Mouse (Mus musculus) neutrophil, adult 5-6 weeks (primary cell): ENCODE measurements around the gene Olfr134. TPM values are rescaled to one million over a fixed set of nuclear protein-coding genes. Genes with fewer than 3 reads are reported as not detected.
"Not testable (repeated sequence)": the region's sequence is repeated elsewhere in the genome, so short reads cannot be mapped to it uniquely, and the experiment has no call there.

Experiments
- ATAC-seq: fragments of 151-379, 151-347 bp; 2 replicates; pipeline ENCODE4 v1.8.0; 2017; ENCODE audit warnings: mild to moderate bottlenecking, moderate TSS enrichment; ENCODE audit not compliant: insufficient number of reproducible peaks, poor library complexity, low FRiP score, severe bottlenecking; ENCODE audit errors: extremely low read depth
- total RNA-seq: library from RNA; stranded (forward); fragments of 200-1000 nt; gene quantifications from 2 replicates; pipeline ENCODE4 v1.2.3, GENCODE M21; 2017

The Olfr134 gene
- not detected in 2 replicates for total RNA-seq

GRCm38 (mm10) chr17:38171088-38171487 lies at the start of gene Olfr134:
Gene Olfr134, plus strand, starts transcription at chr17:38171388.
- no peak for ATAC-seq

- not testable (repeated sequence) for ATAC-seq
Measured at GRCm38 (mm10) chr17:38124199-38124598, 47.0 kb upstream of the Olfr134 start.

- ATAC-seq = not testable (repeated sequence)
Measured at GRCm38 (mm10) chr17:38125371-38125770, 45.8 kb upstream of the Olfr134 start.

GRCm38 (mm10) chr17:38134426-38134825 lies 36.8 kb upstream of the Olfr134 start, which contains the start of gene Olfr132:
Gene Olfr132, minus strand, starts transcription at chr17:38134526.
- ATAC-seq = no peak

GRCm38 (mm10) chr17:38144981-38145380 lies 26.2 kb upstream of the Olfr134 start, which contains the start of gene Olfr133:
Gene Olfr133, plus strand, starts transcription at chr17:38145281.
- ATAC-seq = no peak

GRCm38 (mm10) chr17:38204035-38204434 lies 32.8 kb downstream of the Olfr134 start, which contains the start of gene Olfr135:
Gene Olfr135, plus strand, starts transcription at chr17:38204335.
- ATAC-seq = no peak

Other genes with a start within 250 kb of the Olfr134 start
- gene Olfr761, start 218.3 kb upstream of the Olfr134 start, total RNA-seq = not detected in 2 replicates
- gene Olfr129, start 111.3 kb upstream of the Olfr134 start, total RNA-seq = 0.12 TPM in 1 of 2 replicates, not detected in the other
- gene Olfr130, start 107.5 kb upstream of the Olfr134 start, total RNA-seq = not detected in 2 replicates
- not detected in 2 replicates for gene Olfr131, start 82.7 kb upstream of the Olfr134 start, total RNA-seq
- not detected in 2 replicates for gene Olfr132, start 36.9 kb upstream of the Olfr134 start, total RNA-seq
- gene Olfr133, start 26.1 kb upstream of the Olfr134 start, total RNA-seq = not detected in 2 replicates
- gene Olfr135, start 32.9 kb downstream of the Olfr134 start, total RNA-seq = 1.4 TPM in 1 of 2 replicates, not detected in the other
- gene Olfr138, start 89.6 kb downstream of the Olfr134 start, total RNA-seq = not detected in 2 replicates
- 0.81 TPM in 1 of 2 replicates, not detected in the other for gene Olfr137, start 136.2 kb downstream of the Olfr134 start, total RNA-seq
- 0.25 TPM in 1 of 2 replicates, not detected in the other for gene Olfr136, start 158.4 kb downstream of the Olfr134 start, total RNA-seq
- not detected in 2 replicates for gene Esp36, start 248.8 kb downstream of the Olfr134 start, total RNA-seq